Mouse (Mus musculus): ENCODE results near the gene Olfr1344.
"Not testable (repeated sequence)": the region's sequence is repeated elsewhere in the genome, so short reads cannot be mapped to it uniquely, and the experiment has no call there.

Gene Olfr1344

GRCm38 (mm10) chr7:6438388-6438787 is at the start of gene Olfr1344:
Olfr1344 (plus strand) TSS chr7:6438688.
- no peak for DNase-seq (ENCODE audit: low read depth in 2 of 2, low spot score in 2 of 2)

DNA sequence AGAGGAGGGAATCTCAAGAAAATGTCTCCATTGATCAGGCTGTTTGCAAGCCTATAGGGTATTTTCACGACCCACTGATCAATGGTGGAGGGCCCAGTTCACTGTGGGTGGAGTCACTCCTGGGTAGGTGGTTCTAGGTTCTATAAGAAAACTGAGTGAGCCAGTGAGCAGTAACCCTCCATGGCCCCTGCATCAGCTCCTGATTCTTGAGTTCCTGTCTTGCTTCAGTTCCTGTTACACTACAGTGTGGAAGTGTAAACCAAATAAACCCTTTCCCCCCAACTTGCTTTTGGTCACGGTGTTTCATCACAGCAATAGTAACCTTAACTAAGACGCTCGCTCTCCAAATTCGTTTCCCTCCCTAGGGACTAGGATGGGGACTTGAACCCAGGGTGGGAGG is 49.5 kb upstream of the Olfr1344 start:
- DNase-seq (ENCODE audit: low read depth in 2 of 2, low spot score in 2 of 2) = no peak

GRCm38 (mm10) chr7:6389449-6389848 is 49.0 kb upstream of the Olfr1344 start:
- DNase-seq (ENCODE audit: low read depth in 2 of 2, low spot score in 2 of 2) = no peak

- DNase-seq (ENCODE audit: low read depth in 2 of 2, low spot score in 2 of 2) = peak; percentile 35 to 51
Observed at GRCm38 (mm10) chr7:6397996-6398975, 40.2 kb upstream of the Olfr1344 start, which contains the start of gene Smim17. Smim17 (plus strand) TSS chr7:6398715.

DNA sequence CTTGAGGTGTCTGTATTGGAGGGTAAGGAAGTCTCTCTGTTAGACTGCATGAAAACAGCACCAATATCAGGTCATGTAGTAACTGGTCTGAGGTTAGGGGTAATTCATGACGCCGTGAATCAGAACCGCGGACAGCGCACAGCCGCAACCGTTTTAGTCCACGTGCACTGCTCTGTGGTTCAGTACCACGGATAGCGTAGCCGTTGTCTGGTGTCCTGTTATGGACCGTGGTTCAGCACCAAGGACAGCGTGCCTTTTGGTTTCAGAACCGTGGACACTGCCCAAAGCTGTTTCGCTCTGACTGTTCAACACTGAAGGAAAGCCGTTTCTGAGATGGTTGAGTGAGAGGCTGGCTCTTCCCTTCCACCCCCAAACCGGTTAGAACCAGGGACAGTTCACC is 28.4 kb upstream of the Olfr1344 start, which contains the start of gene Gm20715:
Gene Gm20715 (plus strand): TSS at position 235 of the 400 bp plus-strand sequence.
- peak in 1 of 2 experiments; percentile 18 for DNase-seq (ENCODE audit: low read depth in 2 of 2, low spot score in 2 of 2)

DNA sequence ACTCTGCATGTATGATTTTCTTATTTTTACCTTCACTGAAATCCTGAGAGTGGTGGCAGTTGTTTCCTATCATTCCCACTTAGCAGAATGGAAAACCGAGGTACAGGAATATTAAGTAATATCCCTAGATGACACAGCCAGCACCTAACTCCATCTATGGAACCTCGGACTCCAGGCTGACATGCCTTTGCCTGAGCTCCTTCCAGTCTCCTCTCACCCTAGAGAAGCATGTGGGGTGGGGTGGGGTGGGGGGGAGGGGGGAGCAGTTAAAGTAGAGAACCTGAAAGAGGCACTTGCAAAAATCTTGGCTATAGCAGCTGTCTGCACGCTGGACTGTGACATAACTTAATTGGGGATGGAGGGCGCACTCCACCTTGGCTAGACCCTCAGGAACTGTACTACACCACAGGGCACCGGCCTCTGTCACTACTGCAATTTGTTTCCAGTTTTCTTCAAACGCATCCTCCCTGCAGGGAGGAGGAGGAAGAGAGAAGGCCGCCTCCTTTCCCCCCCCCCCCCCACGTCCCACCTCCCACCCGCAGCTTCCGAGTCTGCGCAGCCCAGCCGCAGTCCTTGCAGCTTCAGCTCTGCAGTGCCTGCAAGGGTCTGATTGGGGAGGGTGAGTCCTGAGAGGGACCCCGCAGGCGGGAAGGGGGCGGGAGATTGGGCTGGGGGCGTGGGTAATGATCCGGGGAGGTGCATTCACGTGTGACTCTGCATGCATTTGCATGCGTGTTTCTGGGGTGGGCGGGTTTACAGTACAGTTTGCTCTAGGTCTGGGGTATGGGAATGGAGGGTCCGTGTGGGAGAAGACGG is 23.7 kb upstream of the Olfr1344 start:
- DNase-seq (ENCODE audit: low read depth in 2 of 2, low spot score in 2 of 2) = no peak

- DNase-seq (ENCODE audit: low read depth in 2 of 2, low spot score in 2 of 2) = no peak
Observed at GRCm38 (mm10) chr7:6415442-6415787, 23.1 kb upstream of the Olfr1344 start.

- no peak for DNase-seq (ENCODE audit: low read depth in 2 of 2, low spot score in 2 of 2)
Observed at GRCm38 (mm10) chr7:6419894-6420293, 18.6 kb upstream of the Olfr1344 start.

GRCm38 (mm10) chr7:6429381-6429780 is 9.1 kb upstream of the Olfr1344 start:
- DNase-seq (ENCODE audit: low read depth in 2 of 2, low spot score in 2 of 2) = no peak

DNA sequence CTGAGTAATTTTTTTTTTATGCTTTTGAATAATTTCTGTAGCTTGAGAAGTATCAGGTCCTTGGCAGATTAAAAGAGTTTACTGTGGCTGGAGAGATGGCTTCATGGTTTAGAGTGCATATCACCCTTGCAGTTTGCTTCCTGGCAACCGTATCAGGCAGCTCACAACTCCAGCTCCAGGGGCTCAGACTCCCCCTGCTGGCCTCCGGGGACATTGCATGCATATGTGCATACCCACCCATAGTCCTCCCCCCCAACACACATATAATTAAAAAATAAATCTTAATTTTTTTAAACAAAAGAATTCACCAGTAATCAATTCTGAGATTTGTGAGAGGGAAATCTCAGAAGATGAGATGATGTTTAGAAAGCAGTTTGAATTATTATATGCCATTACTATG is 8.1 kb upstream of the Olfr1344 start:
- peak; percentile 6 to 27 for DNase-seq (ENCODE audit: low read depth in 2 of 2, low spot score in 2 of 2)

GRCm38 (mm10) chr7:6441173-6441572 is 2.7 kb downstream of the Olfr1344 start:
- DNase-seq (ENCODE audit: low read depth in 2 of 2, low spot score in 2 of 2) = no peak

DNA sequence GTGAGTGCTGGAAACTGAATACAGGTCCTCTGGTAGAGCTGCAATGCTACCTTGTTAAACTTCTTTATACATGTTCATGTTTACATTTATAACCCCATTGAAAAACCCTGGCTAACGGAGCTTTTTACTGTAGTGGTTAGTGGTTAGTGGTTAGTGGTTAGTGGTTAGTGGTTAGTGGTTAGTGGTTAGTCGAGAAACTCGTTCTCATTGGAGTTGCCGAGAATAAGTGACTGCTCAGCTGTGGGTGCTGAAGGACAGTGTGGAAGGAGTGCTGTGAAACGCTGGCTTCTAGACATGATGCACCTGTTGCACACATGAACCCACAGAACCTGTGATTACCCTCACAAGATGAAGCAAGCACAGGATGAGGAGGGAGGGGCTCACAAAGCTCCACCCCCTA is 9.3 kb downstream of the Olfr1344 start:
- no peak for DNase-seq (ENCODE audit: low read depth in 2 of 2, low spot score in 2 of 2)

DNA sequence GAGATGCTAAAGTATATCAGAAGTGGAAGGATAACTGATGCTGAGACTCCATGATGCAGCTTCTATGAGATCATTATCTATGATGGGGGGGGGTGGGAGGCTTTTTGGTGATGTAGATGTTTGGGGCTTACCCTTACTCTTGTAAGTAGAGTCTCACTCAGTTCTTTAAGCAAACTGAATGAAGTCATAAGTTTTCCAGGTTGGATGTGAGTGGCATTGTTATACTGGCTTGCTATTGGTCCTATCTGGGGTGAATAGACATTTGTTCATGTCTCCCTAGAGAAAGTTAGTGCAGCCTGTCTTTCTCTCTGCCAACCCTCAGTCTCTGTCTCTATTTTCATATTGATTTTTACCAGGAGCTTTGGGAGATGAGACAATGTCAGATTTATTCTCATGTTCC is 17.4 kb downstream of the Olfr1344 start, which contains the start of gene Olfr1336:
Gene Olfr1336 (plus strand): TSS at position 301 of the 400 bp plus-strand sequence.
- no peak for DNase-seq (ENCODE audit: low read depth in 2 of 2, low spot score in 2 of 2)

- no peak for DNase-seq (ENCODE audit: low read depth in 2 of 2, low spot score in 2 of 2)
Observed at GRCm38 (mm10) chr7:6456399-6456798, 17.9 kb downstream of the Olfr1344 start.

DNA sequence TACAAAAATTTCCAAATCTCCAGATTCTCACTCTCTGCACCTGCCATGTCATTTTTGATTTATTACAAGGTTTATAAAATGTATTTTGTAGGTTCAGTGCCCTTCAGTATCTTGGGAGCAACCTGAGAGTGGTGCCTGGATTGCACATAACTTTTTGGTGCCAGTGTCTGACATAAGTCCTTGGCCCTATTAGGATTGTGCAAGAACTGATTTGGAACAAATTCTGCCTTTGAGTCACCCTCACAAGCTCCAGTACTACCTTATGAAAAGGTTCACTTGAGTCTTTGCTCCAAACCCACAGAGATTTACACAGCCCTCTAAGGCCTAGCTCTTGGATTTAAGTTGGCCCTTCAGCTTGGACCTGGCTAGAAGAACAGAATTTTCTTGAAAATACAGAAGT is 28.5 kb downstream of the Olfr1344 start, which contains the start of gene Olfr1346:
Gene Olfr1346 (plus strand): TSS at position 151 of the 400 bp plus-strand sequence.
- DNase-seq (ENCODE audit: low read depth in 2 of 2, low spot score in 2 of 2) = no peak

DNA sequence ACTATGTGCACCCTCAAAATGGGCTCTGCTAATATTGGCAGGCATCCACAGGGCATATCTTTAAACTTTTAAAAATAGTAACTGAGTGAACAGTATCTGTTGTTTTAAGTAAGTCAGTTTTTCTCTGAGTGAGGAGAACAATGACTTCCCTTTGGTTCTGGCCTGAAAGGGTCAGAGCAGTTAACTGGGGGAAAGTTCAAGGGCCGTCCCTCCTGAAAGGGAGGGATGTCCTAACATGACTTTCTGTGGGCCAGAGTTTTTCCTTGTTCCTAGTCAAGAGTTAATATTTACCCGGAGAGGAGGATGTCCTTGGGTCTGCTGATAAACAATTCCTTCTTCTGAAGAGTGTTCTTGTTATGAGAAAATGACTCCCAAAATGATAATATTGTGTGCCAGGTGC is 39.1 kb downstream of the Olfr1344 start:
- DNase-seq (ENCODE audit: low read depth in 2 of 2, low spot score in 2 of 2) = not testable (repeated sequence)

- DNase-seq (ENCODE audit: low read depth in 2 of 2, low spot score in 2 of 2) = no peak
Observed at GRCm38 (mm10) chr7:6486841-6487240, 48.4 kb downstream of the Olfr1344 start, which contains the start of gene Olfr5. Olfr5 (minus strand) TSS chr7:6486941.
